7 mouse cellular contexts compared by ENCODE assay signal in genomic region chr12:8386451-8387011, GRCm38 (mm10).
DNase-seq lines count a peak whose midpoint lies in the region; ATAC-seq and TF ChIP-seq lines count a peak whose summit lies in the region.

No protein-coding gene starts in this region.

- WGBS in heart, embryonic 12.5 days, result 13% methylated on average over 6 of the region's 6 CpGs
- 61% methylated on average over 6 of the region's 6 CpGs for WGBS in midbrain, postnatal 0 days

- H3K36me3 ChIP-seq in heart, embryonic 12.5 days, result no peaks in the 10 kb centered on the region
- H3K36me3 ChIP-seq in midbrain, postnatal 0 days (ENCODE audit: insufficient read depth, low read length), result no peaks in the 10 kb centered on the region

- in situ Hi-C loops in Patski (cut with MboI; ENCODE audit: low pct_unique_long_range_greater_than_20kb), result no loop called here

- no peak for TF ChIP-seq CTCF in Patski (IDR thresholded peaks at IDR 0.05)
- TF ChIP-seq CTCF in midbrain, postnatal 0 days (IDR thresholded peaks at IDR 0.05), result no peak

- H3K27me3 ChIP-seq in Patski, result no peaks in the 10 kb centered on the region
- H3K27me3 ChIP-seq in heart, embryonic 12.5 days (replicated peaks), result no peaks in the 10 kb centered on the region
- no peaks in the 10 kb centered on the region for H3K27me3 ChIP-seq in midbrain, postnatal 0 days (ENCODE audit: insufficient read depth, low read length)

- H3K27ac ChIP-seq in brown adipose tissue, adult 24 weeks (replicated peaks; ENCODE audit: low read depth, low read length), result peak overlapping the region; percentile 73
- peak overlapping the region; percentile 89 for H3K27ac ChIP-seq in heart, embryonic 12.5 days (ENCODE audit: poor library complexity, severe bottlenecking)
- H3K27ac ChIP-seq in midbrain, postnatal 0 days (ENCODE audit: low read depth, low read length), result no peak overlapping the region

- CTCF ChIA-PET in Patski (lab: Charles Lee), result no interaction called here

- peaks cover 38% of the 10 kb centered on the region for H3K4me1 ChIP-seq in brown adipose tissue, adult 24 weeks (ENCODE audit: control insufficient read depth, insufficient read depth, insufficient read length, low read length)
- H3K4me1 ChIP-seq in heart, embryonic 12.5 days (replicated peaks), result peaks cover 23% of the 10 kb centered on the region
- no peaks in the 10 kb centered on the region for H3K4me1 ChIP-seq in midbrain, postnatal 0 days (ENCODE audit: insufficient read depth, low read length)

- POLR2A ChIA-PET in Patski (lab: Charles Lee), result interaction anchor here (1.0 to 1.4 kb wide), 2 partner anchors 30 to 52 kb away, joined by 3 to 4 read pairs; no protein-coding TSS in a partner anchor

- peak; percentile 95 for ATAC-seq in Patski
- peak; percentile 85 for ATAC-seq in heart, embryonic 12.5 days (ENCODE audit: insufficient number of reproducible peaks, low FRiP score)
- ATAC-seq in midbrain, postnatal 0 days (ENCODE audit: low FRiP score), result peak; percentile 70; the same call in 1 of the 2 replicates

- peak overlapping the region; percentile 27; the same call in 1 of the 2 replicates for H3K4me2 ChIP-seq in heart, embryonic 12.5 days
- no peak overlapping the region for H3K4me2 ChIP-seq in midbrain, postnatal 0 days (ENCODE audit: low read depth, low read length, poor library complexity, severe bottlenecking)

- H3K9me3 ChIP-seq in heart, embryonic 12.5 days (replicated peaks), result 0 out of 2 replicates have a peak, but pooled peaks cover 2% of the 10 kb centered on the region
- no peaks in the 10 kb centered on the region; the same call in 1 of the 2 replicates for H3K9me3 ChIP-seq in midbrain, postnatal 0 days (ENCODE audit: low read length)

- peak; percentile 76 for DNase-seq in Patski (ENCODE audit: low read depth, low spot score)
- DNase-seq in kidney, postnatal 25 days, result peak; percentile 52 to 72
- peak; percentile 20 for DNase-seq in midbrain, postnatal 0 days (ENCODE audit: low spot score)
- no peak for DNase-seq in layer of hippocampus, adult 8-10 months (ENCODE audit: low spot score in 2 of 2)
- DNase-seq in cerebellum, adult 9-11 months, result no peak

- H3K9ac ChIP-seq in heart, embryonic 12.5 days, result no peak overlapping the region
- no peak overlapping the region for H3K9ac ChIP-seq in midbrain, postnatal 0 days (replicated peaks; ENCODE audit: low read length, poor library complexity, severe bottlenecking)

- no peak overlapping the region for H3K4me3 ChIP-seq in brown adipose tissue, adult 24 weeks (ENCODE audit: insufficient read depth, low read depth, low read length)
- no peak overlapping the region for H3K4me3 ChIP-seq in heart, embryonic 12.5 days
- H3K4me3 ChIP-seq in midbrain, postnatal 0 days (ENCODE audit: low read depth, low read length), result no peak overlapping the region

Comparison
In these comparisons a context has a peak if more than half of its experiments do, and no peak if none do; other contexts are left out.
1. DNase-seq: peak in Patski (single experiment), kidney, postnatal 25 days (2 of 2) and midbrain, postnatal 0 days (single experiment); none in layer of hippocampus, adult 8-10 months (0 of 2) and cerebellum, adult 9-11 months (single experiment).
2. Peak in every context shown above with its lines, with median percentiles within 50 percentile points of each other: ATAC-seq.